In genomic region chr4:31965208-31965607, GRCm38 (mm10) we compare ENCODE assay signal across 8 mouse cellular contexts. TPM values are rescaled to one million over a fixed set of nuclear protein-coding genes. Genes with fewer than 3 reads are reported as not detected.
A peak's percentile ranks its signal among the peaks of the same experiment; 100 is the strongest.
DNase-seq lines count a peak whose midpoint lies in the region; ATAC-seq lines count a peak whose summit lies in the region.

No protein-coding gene starts in this region.

- ATAC-seq in lung, embryonic 16.5 days (ENCODE audit: low read depth) = no peak
- no peak for ATAC-seq in forebrain, embryonic 12.5 days (ENCODE audit: low FRiP score)
- ATAC-seq in limb, embryonic 13.5 days (ENCODE audit: low FRiP score, low read depth) = no peak
- ATAC-seq in stomach, embryonic 14.5 days (ENCODE audit: insufficient number of reproducible peaks, insufficient read depth, low FRiP score, low read depth) = no peak

- peak overlapping the region; percentile 87; the same call in 1 of the 2 replicates for H3K9ac ChIP-seq in lung, embryonic 16.5 days (ENCODE audit: low read length)
- H3K9ac ChIP-seq in forebrain, embryonic 12.5 days = 0 out of 2 replicates have a peak overlapping the region, but pooled peaks have one; percentile 87
- H3K9ac ChIP-seq in limb, embryonic 13.5 days = 0 out of 2 replicates have a peak overlapping the region, but pooled peaks have one; percentile 45
- no peak overlapping the region for H3K9ac ChIP-seq in stomach, embryonic 14.5 days (replicated peaks; ENCODE audit: low read depth, low read length)

- H3K27me3 ChIP-seq in lung, embryonic 16.5 days (ENCODE audit: control insufficient read depth, insufficient read depth, low read depth, low read length) = no peaks in the 10 kb centered on the region
- H3K27me3 ChIP-seq in forebrain, embryonic 12.5 days = no peaks in the 10 kb centered on the region
- H3K27me3 ChIP-seq in limb, embryonic 13.5 days = no peaks in the 10 kb centered on the region
- no peaks in the 10 kb centered on the region for H3K27me3 ChIP-seq in stomach, embryonic 14.5 days (ENCODE audit: control insufficient read depth, insufficient read depth, low read length)

- H3K4me3 ChIP-seq in lung, embryonic 16.5 days (ENCODE audit: low read length) = peak overlapping the region; percentile 75
- H3K4me3 ChIP-seq in forebrain, embryonic 12.5 days (replicated peaks) = peak overlapping the region; percentile 87
- peak overlapping the region; percentile 88 for H3K4me3 ChIP-seq in limb, embryonic 13.5 days
- H3K4me3 ChIP-seq in stomach, embryonic 14.5 days (ENCODE audit: low read depth, low read length) = peak overlapping the region; percentile 91

- H3K36me3 ChIP-seq in lung, embryonic 16.5 days (ENCODE audit: control insufficient read depth, insufficient read depth, low read length) = no peaks in the 10 kb centered on the region
- no peaks in the 10 kb centered on the region for H3K36me3 ChIP-seq in forebrain, embryonic 12.5 days (replicated peaks)
- no peaks in the 10 kb centered on the region for H3K36me3 ChIP-seq in limb, embryonic 13.5 days
- no peaks in the 10 kb centered on the region for H3K36me3 ChIP-seq in stomach, embryonic 14.5 days (ENCODE audit: control insufficient read depth, insufficient read depth, low read length)

- no peak overlapping the region for H3K27ac ChIP-seq in lung, embryonic 16.5 days (ENCODE audit: low read length)
- no peak overlapping the region for H3K27ac ChIP-seq in forebrain, embryonic 12.5 days
- no peak overlapping the region for H3K27ac ChIP-seq in limb, embryonic 13.5 days
- no peak overlapping the region for H3K27ac ChIP-seq in stomach, embryonic 14.5 days (ENCODE audit: low read length)

- H3K9me3 ChIP-seq in lung, embryonic 16.5 days (ENCODE audit: control insufficient read depth, low read length) = no peaks in the 10 kb centered on the region
- no peaks in the 10 kb centered on the region for H3K9me3 ChIP-seq in forebrain, embryonic 12.5 days
- no peaks in the 10 kb centered on the region for H3K9me3 ChIP-seq in limb, embryonic 13.5 days
- H3K9me3 ChIP-seq in stomach, embryonic 14.5 days (ENCODE audit: control insufficient read depth, low read depth, low read length) = no peaks in the 10 kb centered on the region

- H3K4me2 ChIP-seq in lung, embryonic 16.5 days (ENCODE audit: low read depth, low read length) = peak overlapping the region; percentile 68
- peak overlapping the region; percentile 87 for H3K4me2 ChIP-seq in forebrain, embryonic 12.5 days
- H3K4me2 ChIP-seq in limb, embryonic 13.5 days (replicated peaks) = peak overlapping the region; percentile 88
- peak overlapping the region; percentile 48 for H3K4me2 ChIP-seq in stomach, embryonic 14.5 days (replicated peaks; ENCODE audit: low read depth, low read length)

- 28% methylated on average over 2 of the region's 2 CpGs for WGBS in lung, embryonic 16.5 days
- 64% methylated on average over 2 of the region's 2 CpGs for WGBS in forebrain, embryonic 12.5 days
- 74% methylated on average over 2 of the region's 2 CpGs for WGBS in limb, embryonic 13.5 days
- WGBS in stomach, embryonic 14.5 days = 51% methylated on average over 2 of the region's 2 CpGs

- DNase-seq in lung, adult 18-20 months = no peak
- DNase-seq in layer of hippocampus, adult 8-10 months (ENCODE audit: low spot score in 2 of 2) = no peak
- no peak for DNase-seq in layer of hippocampus, adult 11-12 months (ENCODE audit: low spot score)
- no peak for DNase-seq in c-Kit-positive CD71-positive TER-119-positive erythroid progenitor cells, embryonic 14.5 days (ENCODE audit: low spot score)

- peaks cover 17% of the 10 kb centered on the region for H3K4me1 ChIP-seq in lung, embryonic 16.5 days (replicated peaks; ENCODE audit: control insufficient read depth, insufficient read depth, low read length)
- H3K4me1 ChIP-seq in forebrain, embryonic 12.5 days = peaks cover 22% of the 10 kb centered on the region
- peaks cover 20% of the 10 kb centered on the region for H3K4me1 ChIP-seq in limb, embryonic 13.5 days
- peaks cover 14% of the 10 kb centered on the region for H3K4me1 ChIP-seq in stomach, embryonic 14.5 days (ENCODE audit: control insufficient read depth, insufficient read depth, low read length)

RNA-seq across cellular contexts. Expression of gene Map3k7, which starts 1.3 kb away (rescaled TPM):
- 16.9 and 25.9 TPM in 2 replicates for polyA plus RNA-seq in lung, embryonic 16.5 days (2015; fragmentation: Nextera tagmentation; extraction: Ambion mirVana)
- polyA plus RNA-seq in forebrain, embryonic 12.5 days (2016; fragmentation: Nextera tagmentation; extraction: Ambion mirVana) = 45.1 and 47.5 TPM in 2 replicates
- 38.0 and 39.1 TPM in 2 replicates for polyA plus RNA-seq in limb, embryonic 13.5 days (2015; fragmentation: Nextera tagmentation; extraction: Ambion mirVana)
- 34.7 and 40.1 TPM in 2 replicates for polyA plus RNA-seq in stomach, embryonic 14.5 days (2014; fragmentation: Nextera tagmentation; extraction: Ambion mirVana)
- 10 to 100 TPM; 34.6 to 46.9 (median 40.3) TPM for total RNA-seq in layer of hippocampus, adult 8-10 months (2022)
